Mouse (Mus musculus): Measurements from ENCODE around the gene Rnf167. TPM values are rescaled to one million over a fixed set of nuclear protein-coding genes. Genes with fewer than 3 reads are reported as not detected.

Gene Rnf167
- polyA plus RNA-seq, 1 experiment = 16.7 TPM

DNA sequence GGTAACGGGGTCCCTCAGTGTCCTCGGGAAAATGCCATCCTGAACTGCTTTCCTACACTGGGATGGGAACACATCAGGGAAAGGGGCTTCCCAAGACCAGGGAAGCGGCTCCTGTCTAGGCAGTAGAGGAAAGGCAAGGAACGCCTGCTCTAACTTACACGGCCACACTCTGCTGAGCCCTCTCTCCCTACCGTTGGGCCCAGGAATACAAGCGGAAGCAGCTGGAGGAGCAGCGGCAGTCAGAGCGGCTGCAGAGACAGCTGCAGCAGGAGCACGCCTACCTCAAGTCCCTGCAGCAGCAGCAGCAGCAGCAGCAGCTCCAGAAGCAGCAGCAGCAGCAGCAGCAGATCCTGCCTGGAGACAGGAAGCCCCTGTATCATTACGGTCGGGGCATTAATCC, 40.3 kb upstream of the Rnf167 start:
- no peak overlapping the region for H3K4me2 ChIP-seq (ENCODE audit: low read depth)
- no peaks in the 10 kb centered on the region for H3K79me2 ChIP-seq (ENCODE audit: control insufficient read depth, insufficient read depth)
- H3K4me3 ChIP-seq = no peak overlapping the region
- no peaks in the 10 kb centered on the region for H3K27me3 ChIP-seq (ENCODE audit: control insufficient read depth, insufficient read depth, insufficient read length)
- H3K36me3 ChIP-seq (ENCODE audit: control insufficient read depth, insufficient read depth) = peaks cover 2% of the 10 kb centered on the region
- TF ChIP-seq MYOD1 (IDR thresholded peaks at IDR 0.05; ENCODE audit: control insufficient read depth in 1 of 3, insufficient read length in 2 of 3, low read depth in 2 of 3) (peak in 2 of 3 experiments; percentile 12 to 52), MYOG (IDR thresholded peaks at IDR 0.05; ENCODE audit: control insufficient read depth in 1 of 3, insufficient read depth in 1 of 3, insufficient read length in 2 of 3, low read depth in 2 of 3) (peak in 1 of 3 experiments; percentile 39), SRF (IDR thresholded peaks at IDR 0.05; ENCODE audit: control insufficient read depth, insufficient read length, low read depth) (no peak), POLR2AphosphoS2 (IDR thresholded peaks at IDR 0.05; ENCODE audit: insufficient read length, low read depth) (no peak)
- H3ac ChIP-seq (ENCODE audit: control insufficient read depth, insufficient read length) = no peak overlapping the region

DNA sequence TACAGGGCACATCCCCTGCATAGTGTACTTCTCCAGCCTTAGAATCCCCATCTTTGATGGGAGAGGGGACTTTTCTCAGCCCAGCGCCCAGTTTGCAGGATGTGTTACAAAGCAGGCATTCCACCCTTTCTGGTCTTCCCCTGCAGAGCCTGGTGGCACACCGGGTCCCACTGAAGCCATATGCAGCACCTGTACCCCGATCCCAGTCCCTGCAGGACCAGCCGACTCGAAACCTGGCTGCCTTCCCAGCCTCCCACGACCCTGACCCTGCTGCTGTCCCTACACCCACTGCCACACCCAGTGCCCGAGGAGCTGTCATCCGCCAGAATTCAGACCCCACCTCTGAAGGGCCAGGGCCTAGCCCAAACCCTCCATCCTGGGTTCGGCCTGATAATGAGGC, 39.4 kb upstream of the Rnf167 start:
- Histone ChIP-seq H3K4me3 (no peak overlapping the region), H3K27me3 (ENCODE audit: control insufficient read depth, insufficient read depth, insufficient read length) (no peaks in the 10 kb centered on the region), H3K36me3 (ENCODE audit: control insufficient read depth, insufficient read depth) (peaks cover 6% of the 10 kb centered on the region), H3ac (ENCODE audit: control insufficient read depth, insufficient read length) (no peak overlapping the region), H3K79me2 (ENCODE audit: control insufficient read depth, insufficient read depth) (no peaks in the 10 kb centered on the region), H3K4me2 (ENCODE audit: low read depth) (no peak overlapping the region)
- no peak for TF ChIP-seq TCF3 (IDR thresholded peaks at IDR 0.05; ENCODE audit: insufficient read length, low read depth)
- TF ChIP-seq POLR2AphosphoS2 (IDR thresholded peaks at IDR 0.05; ENCODE audit: insufficient read length, low read depth) = no peak
- TF ChIP-seq MAX (IDR thresholded peaks at IDR 0.05; ENCODE audit: low read depth) = no peak
- no peak for TF ChIP-seq CEBPB (IDR thresholded peaks at IDR 0.05; ENCODE audit: insufficient read depth, poor library complexity, severe bottlenecking)
- TF ChIP-seq REST (IDR thresholded peaks at IDR 0.05; ENCODE audit: insufficient read depth, insufficient read length) = no peak
- TF ChIP-seq SRF (IDR thresholded peaks at IDR 0.05; ENCODE audit: control insufficient read depth, insufficient read length, low read depth) = no peak
- no peak for TF ChIP-seq MYOG (IDR thresholded peaks at IDR 0.05; ENCODE audit: control insufficient read depth in 1 of 3, insufficient read depth in 1 of 3, insufficient read length in 2 of 3, low read depth in 2 of 3)
- no peak for TF ChIP-seq POLR2A (IDR thresholded peaks at IDR 0.05; ENCODE audit: insufficient read length, low read depth)
- no peak for TF ChIP-seq MYOD1 (IDR thresholded peaks at IDR 0.05; ENCODE audit: control insufficient read depth in 1 of 3, insufficient read length in 2 of 3, low read depth in 2 of 3)
- TF ChIP-seq TCF12 (IDR thresholded peaks at IDR 0.05; ENCODE audit: insufficient read depth, poor library complexity, severe bottlenecking) = no peak
- no peak for TF ChIP-seq E2F4 (IDR thresholded peaks at IDR 0.05; ENCODE audit: insufficient read depth)
- no peak for TF ChIP-seq USF1 (IDR thresholded peaks at IDR 0.05; ENCODE audit: low read depth)

DNA sequence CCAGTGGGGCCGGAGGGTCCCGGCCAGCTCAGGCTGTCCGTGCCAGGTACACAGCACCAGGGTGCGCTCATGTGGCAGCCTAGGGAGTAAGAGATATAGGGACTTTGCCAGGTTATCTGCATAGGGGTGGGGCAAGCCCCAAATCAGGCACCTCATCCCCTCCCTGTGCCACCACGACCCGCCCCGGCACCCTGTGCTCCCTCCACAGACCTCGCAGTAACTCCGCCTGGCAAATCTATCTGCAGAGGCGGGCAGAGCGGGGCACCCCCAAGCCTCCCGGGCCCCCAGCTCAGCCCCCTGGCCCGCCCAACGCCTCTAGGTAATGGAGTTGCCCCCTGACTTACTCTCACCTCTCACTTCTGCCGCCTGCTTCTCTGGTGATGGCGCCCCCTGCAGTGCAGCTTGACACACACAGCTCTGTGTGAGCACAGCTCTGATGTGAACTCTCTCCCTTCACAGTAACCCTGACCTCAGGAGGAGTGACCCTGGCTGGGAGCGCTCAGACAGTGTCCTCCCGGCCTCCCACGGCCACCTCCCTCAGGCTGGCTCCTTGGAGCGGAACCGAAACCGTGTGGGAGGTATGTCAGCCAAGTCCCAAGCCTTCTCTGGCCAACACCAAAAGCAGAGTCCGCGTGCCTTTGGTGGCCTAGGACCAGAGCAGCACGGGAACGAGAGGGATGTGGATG, 38.5 kb upstream of the Rnf167 start:
- no peak for TF ChIP-seq MYOG (IDR thresholded peaks at IDR 0.05; ENCODE audit: control insufficient read depth in 1 of 3, insufficient read depth in 1 of 3, insufficient read length in 2 of 3, low read depth in 2 of 3)
- Histone ChIP-seq H3ac (ENCODE audit: control insufficient read depth, insufficient read length) (no peak overlapping the region), H3K4me3 (no peak overlapping the region), H3K4me2 (ENCODE audit: low read depth) (no peak overlapping the region), H3K36me3 (ENCODE audit: control insufficient read depth, insufficient read depth) (peaks cover 7% of the 10 kb centered on the region), H3K27me3 (ENCODE audit: control insufficient read depth, insufficient read depth, insufficient read length) (no peaks in the 10 kb centered on the region), H3K79me2 (ENCODE audit: control insufficient read depth, insufficient read depth) (no peaks in the 10 kb centered on the region)

DNA sequence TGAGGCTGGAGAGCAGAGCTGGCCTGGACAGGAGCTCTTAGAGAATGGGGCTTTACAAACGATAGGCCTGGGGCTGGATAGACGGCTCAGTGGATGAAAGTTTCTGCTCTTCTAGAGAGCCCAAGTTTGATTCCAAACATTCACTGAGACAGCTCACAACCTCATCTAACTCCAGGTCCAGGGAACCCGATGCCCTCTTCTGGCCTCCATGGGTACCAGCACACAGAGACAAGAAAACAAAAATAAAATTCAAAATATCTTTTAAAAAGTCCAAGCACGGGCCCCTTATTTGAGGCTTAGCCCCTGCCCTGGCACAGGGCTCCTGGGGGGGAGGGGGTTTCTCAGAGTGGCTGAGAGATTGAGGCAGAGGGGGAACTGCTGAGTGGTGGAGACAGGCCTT, 36.3 kb upstream of the Rnf167 start:
- H3K79me2 ChIP-seq (ENCODE audit: control insufficient read depth, insufficient read depth) = no peaks in the 10 kb centered on the region
- H3K4me3 ChIP-seq = no peak overlapping the region
- TF ChIP-seq CEBPB (IDR thresholded peaks at IDR 0.05; ENCODE audit: insufficient read depth, poor library complexity, severe bottlenecking) (no peak), POLR2A (IDR thresholded peaks at IDR 0.05; ENCODE audit: insufficient read length, low read depth) (no peak), USF1 (IDR thresholded peaks at IDR 0.05; ENCODE audit: low read depth) (no peak), TCF12 (IDR thresholded peaks at IDR 0.05; ENCODE audit: insufficient read depth, poor library complexity, severe bottlenecking) (no peak), E2F4 (IDR thresholded peaks at IDR 0.05; ENCODE audit: insufficient read depth) (no peak), SRF (IDR thresholded peaks at IDR 0.05; ENCODE audit: control insufficient read depth, insufficient read length, low read depth) (no peak), REST (IDR thresholded peaks at IDR 0.05; ENCODE audit: insufficient read depth, insufficient read length) (no peak), MYOG (IDR thresholded peaks at IDR 0.05; ENCODE audit: control insufficient read depth in 1 of 3, insufficient read depth in 1 of 3, insufficient read length in 2 of 3, low read depth in 2 of 3) (no peak), MYOD1 (IDR thresholded peaks at IDR 0.05; ENCODE audit: control insufficient read depth in 1 of 3, insufficient read length in 2 of 3, low read depth in 2 of 3) (no peak), POLR2AphosphoS2 (IDR thresholded peaks at IDR 0.05; ENCODE audit: insufficient read length, low read depth) (no peak)
- H3K4me2 ChIP-seq (ENCODE audit: low read depth) = no peak overlapping the region
- H3K36me3 ChIP-seq (ENCODE audit: control insufficient read depth, insufficient read depth) = peaks cover 7% of the 10 kb centered on the region
- H3ac ChIP-seq (ENCODE audit: control insufficient read depth, insufficient read length) = no peak overlapping the region
- no peaks in the 10 kb centered on the region for H3K27me3 ChIP-seq (ENCODE audit: control insufficient read depth, insufficient read depth, insufficient read length)

DNA sequence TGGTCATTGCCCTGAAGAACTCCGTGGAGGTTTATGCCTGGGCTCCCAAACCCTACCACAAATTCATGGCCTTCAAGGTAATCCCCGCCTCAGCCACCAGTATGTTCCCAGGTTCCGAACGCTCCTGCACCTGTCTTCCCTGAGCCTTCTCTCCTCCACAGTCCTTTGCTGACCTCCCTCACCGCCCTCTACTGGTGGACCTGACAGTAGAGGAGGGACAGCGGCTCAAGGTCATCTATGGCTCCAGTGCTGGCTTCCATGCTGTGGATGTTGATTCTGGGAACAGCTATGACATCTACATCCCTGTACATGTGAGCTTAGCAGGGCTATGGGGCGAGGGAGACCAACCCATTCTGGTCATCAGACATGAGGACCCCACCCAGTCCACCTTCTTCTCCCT, 34.5 kb upstream of the Rnf167 start:
- TF ChIP-seq USF1 (IDR thresholded peaks at IDR 0.05; ENCODE audit: low read depth) (no peak), SRF (IDR thresholded peaks at IDR 0.05; ENCODE audit: control insufficient read depth, insufficient read length, low read depth) (no peak), TCF12 (IDR thresholded peaks at IDR 0.05; ENCODE audit: insufficient read depth, poor library complexity, severe bottlenecking) (no peak), POLR2AphosphoS2 (IDR thresholded peaks at IDR 0.05; ENCODE audit: insufficient read length, low read depth) (no peak), MYOG (IDR thresholded peaks at IDR 0.05; ENCODE audit: control insufficient read depth in 1 of 3, insufficient read depth in 1 of 3, insufficient read length in 2 of 3, low read depth in 2 of 3) (no peak), E2F4 (IDR thresholded peaks at IDR 0.05; ENCODE audit: insufficient read depth) (no peak)
- Histone ChIP-seq H3K4me2 (ENCODE audit: low read depth) (no peak overlapping the region), H3K36me3 (ENCODE audit: control insufficient read depth, insufficient read depth) (peaks cover 7% of the 10 kb centered on the region), H3ac (ENCODE audit: control insufficient read depth, insufficient read length) (no peak overlapping the region), H3K79me2 (ENCODE audit: control insufficient read depth, insufficient read depth) (no peaks in the 10 kb centered on the region), H3K27me3 (ENCODE audit: control insufficient read depth, insufficient read depth, insufficient read length) (no peaks in the 10 kb centered on the region), H3K4me3 (no peak overlapping the region)

Data from myocyte (in vitro differentiated cells).